ENCODE assay signal across 1 mouse cellular context in genomic region chr11:82869506-82870172, GRCm38 (mm10).
TF ChIP-seq lines count a peak whose summit lies in the region.

No protein-coding gene starts in this region.

TF ChIP-seq in MEL, 35 proteins besides CTCF, POLR2A, EP300 and RAD21:
- TF ChIP-seq ZKSCAN1 (IDR thresholded peaks at IDR 0.05; ENCODE audit: low read depth, low read length) (no peak), MEF2A (IDR thresholded peaks at IDR 0.05; ENCODE audit: extremely low read depth, insufficient replicate concordance, low read depth, low read length, poor library complexity, severe bottlenecking) (no peak), SMC3 (IDR thresholded peaks at IDR 0.05; ENCODE audit: low read depth, low read length) (no peak), TBP (IDR thresholded peaks at IDR 0.05; ENCODE audit: low read depth, low read length) (no peak), E2F4 (IDR thresholded peaks at IDR 0.05; ENCODE audit: borderline replicate concordance, low read depth, low read length) (peak; percentile 37; the same call in 1 of the 2 replicates), USF2 (IDR thresholded peaks at IDR 0.05; ENCODE audit: borderline replicate concordance in 1 of 2, insufficient read depth in 1 of 2, low read depth in 1 of 2, low read length in 2 of 2) (no peak), ETS1 (IDR thresholded peaks at IDR 0.05; ENCODE audit: low read depth, low read length) (no peak), KAT2A (conservative IDR thresholded peaks at IDR 0.05; ENCODE audit: low read depth, low read length) (no peak), ZC3H11A (IDR thresholded peaks at IDR 0.05; ENCODE audit: low read depth, low read length) (no peak), MYC (IDR thresholded peaks at IDR 0.05; ENCODE audit: low read depth, low read length) (no peak), BHLHE40 (IDR thresholded peaks at IDR 0.05; ENCODE audit: borderline replicate concordance, low read depth, low read length) (no peak), UBTF (IDR thresholded peaks at IDR 0.05; ENCODE audit: borderline replicate concordance, insufficient read depth, low read depth, low read length) (0 out of 2 replicates have a peak, but pooled peaks have one; percentile 15), MYB (IDR thresholded peaks at IDR 0.05; ENCODE audit: low read depth, low read length) (no peak), HCFC1 (IDR thresholded peaks at IDR 0.05; ENCODE audit: low read depth, low read length) (0 out of 2 replicates have a peak, but pooled peaks have one; percentile 10), TAL1 (IDR thresholded peaks at IDR 0.05; ENCODE audit: low read length) (no peak)
